Mouse (Mus musculus): ENCODE data around the gene Tacc2.

Gene Tacc2

DNA sequence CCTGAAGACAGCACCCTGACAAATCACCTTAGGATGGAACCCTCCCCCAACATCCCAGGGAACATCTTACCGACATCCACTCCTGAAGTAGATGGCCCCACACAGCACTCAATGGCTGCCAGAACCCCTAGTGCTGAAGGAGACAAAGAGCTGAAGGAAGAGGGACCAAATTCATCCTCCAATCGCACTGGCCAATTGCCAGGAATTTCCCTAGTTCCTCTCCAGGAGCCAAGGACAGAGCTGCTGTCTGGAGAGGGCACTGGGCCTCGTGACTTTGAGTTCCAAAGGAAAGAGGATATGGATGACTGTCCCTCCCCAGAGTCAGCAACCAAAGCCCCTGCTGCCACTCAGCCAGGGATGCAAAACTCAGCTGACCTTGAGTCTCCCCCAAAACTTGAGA lies 44.7 kb downstream of the Tacc2 start:
- DNase-seq = no peak

DNA sequence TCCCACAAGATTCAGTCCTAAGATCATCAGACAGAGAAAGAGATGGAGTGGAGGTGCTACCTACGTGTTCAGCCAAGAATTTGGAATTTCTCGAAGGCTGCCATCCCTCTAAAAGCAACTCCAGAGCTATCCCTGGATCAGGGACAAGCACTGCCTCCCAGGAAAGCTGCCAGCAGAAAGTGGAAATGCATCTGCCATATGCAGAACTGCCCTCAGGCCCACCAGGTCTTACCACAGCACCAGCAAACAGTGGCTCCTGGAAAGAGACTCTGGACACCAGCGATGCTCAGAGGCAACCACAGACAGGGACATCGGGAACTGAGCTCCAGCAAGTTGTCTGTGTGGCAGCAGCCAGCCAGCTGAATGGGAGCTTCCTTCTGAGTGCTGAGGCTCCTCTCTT lies 45.1 kb downstream of the Tacc2 start:
- no peak for DNase-seq

GRCm38 (mm10) chr7:130624299-130624698 lies 47.1 kb downstream of the Tacc2 start:
- no peak for DNase-seq

- no peak for DNase-seq
Measured at GRCm38 (mm10) chr7:130625361-130625760, 48.1 kb downstream of the Tacc2 start.

DNA sequence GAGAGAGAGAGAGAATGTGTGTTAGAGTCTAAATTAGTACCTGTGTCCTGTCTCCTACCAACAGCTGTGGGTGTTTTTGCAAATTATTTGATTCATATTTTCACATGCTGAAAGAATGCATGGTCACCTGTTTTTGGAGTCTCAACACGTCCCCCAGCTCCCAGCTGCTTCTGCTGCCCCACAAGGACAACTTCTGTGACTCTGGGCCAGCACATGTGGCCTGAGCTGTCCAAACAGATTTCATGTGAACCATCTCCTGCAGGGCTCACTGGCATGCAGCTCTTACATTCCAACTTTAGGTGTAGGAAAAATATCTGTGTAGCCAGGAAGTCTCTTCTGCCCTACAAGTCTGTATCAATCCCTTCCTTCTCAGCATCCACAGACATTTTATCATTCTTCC lies 51.4 kb downstream of the Tacc2 start:
- DNase-seq = no peak

GRCm38 (mm10) chr7:130629999-130630398 lies 52.8 kb downstream of the Tacc2 start:
- no peak for DNase-seq

- DNase-seq = no peak
Measured at GRCm38 (mm10) chr7:130630956-130631355, 53.7 kb downstream of the Tacc2 start.

DNA sequence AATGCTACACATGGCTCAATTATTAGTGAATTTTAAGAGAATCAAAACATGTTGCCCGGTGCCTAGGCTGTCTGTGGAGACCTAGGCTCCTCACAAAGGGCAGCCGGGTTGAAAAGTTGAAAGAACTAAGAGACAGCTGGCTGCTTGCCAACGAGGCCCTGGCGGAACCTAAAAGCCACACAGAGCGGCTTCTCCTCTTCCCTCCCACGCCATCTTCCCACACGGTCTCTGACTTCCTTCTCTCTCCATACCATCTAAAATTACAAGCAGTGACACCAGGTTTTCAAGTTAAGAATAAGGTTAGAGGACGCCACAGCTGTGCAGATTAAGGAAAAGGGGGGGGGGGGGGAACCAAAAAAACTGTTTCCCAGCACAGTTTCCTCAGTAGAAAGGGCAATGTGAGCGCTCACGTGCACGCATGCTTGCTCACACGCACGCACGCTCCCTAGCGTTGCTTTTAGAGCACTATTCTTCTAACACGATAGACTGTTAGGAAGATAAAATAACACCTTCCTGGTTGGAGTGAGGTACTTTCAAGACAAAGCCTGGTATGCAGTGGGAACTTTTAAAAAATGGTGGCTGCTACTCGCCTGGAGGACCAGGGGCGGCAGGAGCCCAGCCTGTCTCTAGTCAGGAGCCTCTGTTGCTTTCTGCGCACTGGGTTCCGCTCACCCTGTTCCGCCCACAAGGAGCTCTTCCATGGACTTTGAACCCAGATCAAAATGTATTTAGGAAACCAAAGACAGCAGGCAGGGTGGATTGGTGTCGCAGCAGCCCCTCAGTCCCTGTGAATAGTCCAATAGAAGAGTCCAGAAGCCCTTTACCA lies 54.5 kb downstream of the Tacc2 start:
- DNase-seq = peak; percentile 83

- DNase-seq = no peak
Measured at GRCm38 (mm10) chr7:130632379-130632732, 55.1 kb downstream of the Tacc2 start.

DNA sequence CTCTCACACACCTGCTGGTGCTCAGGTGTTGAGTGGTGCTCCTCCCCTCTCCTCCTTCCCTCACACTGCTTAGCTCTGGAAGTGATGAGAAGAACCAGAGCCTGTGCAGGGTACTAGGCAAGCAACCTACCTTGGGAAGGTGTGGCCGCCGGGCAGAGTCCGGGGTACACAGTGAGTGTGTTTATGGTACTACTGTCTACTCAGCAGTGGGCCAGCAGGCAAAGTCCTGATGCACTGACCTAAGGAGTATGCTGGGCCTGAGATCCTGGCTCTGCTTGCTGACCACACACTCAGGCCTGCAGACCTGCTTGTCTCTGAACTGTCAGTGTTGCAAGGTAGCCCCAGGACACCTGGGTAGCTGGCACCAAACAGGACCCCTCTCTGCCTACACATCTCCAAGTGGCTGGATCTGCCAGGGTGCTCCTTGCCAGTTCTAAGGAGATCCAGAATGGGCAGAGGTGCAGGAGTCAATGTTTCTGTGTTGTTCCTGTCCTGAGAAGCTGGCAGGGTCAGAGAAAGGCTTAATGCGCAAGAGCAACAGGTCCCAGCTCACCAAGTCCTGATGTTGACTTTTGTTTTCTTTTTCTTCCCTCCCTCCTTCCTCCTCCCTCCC lies 57.1 kb downstream of the Tacc2 start:
- DNase-seq = no peak

GRCm38 (mm10) chr7:130635212-130635611 lies 58.0 kb downstream of the Tacc2 start:
- DNase-seq = no peak

GRCm38 (mm10) chr7:130636274-130636673 lies 59.0 kb downstream of the Tacc2 start:
- DNase-seq = no peak

DNA sequence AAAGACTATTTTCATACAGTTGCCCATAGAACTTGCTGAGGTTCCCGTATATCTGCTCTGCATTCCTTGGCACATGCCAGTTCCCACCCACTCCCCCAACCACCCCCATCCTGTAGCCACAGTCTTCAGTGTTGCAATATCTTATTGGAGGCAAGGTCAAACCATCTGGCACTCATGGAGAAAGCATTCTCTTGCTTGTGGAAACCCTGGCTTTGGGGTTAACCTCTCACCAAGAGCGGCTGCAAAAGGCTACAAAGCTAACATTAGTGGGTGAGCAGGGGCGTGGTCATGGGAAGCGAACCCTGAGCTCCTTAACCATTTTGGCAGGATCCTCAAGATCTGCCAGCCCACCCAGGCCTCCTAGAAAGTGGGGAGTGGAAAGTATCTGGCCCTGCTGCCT lies 59.7 kb downstream of the Tacc2 start:
- no peak for DNase-seq

DNA sequence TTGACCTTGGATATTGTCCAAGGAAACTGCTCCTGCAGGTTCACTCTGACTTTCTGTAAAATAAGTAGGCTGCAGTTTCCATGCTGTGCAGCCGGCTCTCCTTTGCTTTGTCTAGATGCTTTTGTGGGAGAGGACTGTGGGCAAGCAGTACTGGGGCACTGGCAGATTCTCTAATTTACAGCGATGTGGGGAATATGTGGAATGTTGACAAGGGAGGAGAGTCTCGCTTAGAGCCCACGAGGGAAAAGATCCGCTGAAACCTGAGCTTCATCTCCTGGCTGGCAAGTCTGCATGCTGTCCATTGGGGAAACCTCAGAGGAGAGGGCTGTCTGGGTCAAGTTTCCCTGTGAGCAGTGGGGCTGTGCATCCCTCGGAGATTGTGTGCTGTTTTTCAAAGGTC lies 60.6 kb downstream of the Tacc2 start:
- no peak for DNase-seq

GRCm38 (mm10) chr7:130640681-130641080 lies 63.4 kb downstream of the Tacc2 start:
- no peak for DNase-seq

- peak; percentile 49 for DNase-seq
Measured at GRCm38 (mm10) chr7:130645332-130645993, 68.2 kb downstream of the Tacc2 start.

DNA sequence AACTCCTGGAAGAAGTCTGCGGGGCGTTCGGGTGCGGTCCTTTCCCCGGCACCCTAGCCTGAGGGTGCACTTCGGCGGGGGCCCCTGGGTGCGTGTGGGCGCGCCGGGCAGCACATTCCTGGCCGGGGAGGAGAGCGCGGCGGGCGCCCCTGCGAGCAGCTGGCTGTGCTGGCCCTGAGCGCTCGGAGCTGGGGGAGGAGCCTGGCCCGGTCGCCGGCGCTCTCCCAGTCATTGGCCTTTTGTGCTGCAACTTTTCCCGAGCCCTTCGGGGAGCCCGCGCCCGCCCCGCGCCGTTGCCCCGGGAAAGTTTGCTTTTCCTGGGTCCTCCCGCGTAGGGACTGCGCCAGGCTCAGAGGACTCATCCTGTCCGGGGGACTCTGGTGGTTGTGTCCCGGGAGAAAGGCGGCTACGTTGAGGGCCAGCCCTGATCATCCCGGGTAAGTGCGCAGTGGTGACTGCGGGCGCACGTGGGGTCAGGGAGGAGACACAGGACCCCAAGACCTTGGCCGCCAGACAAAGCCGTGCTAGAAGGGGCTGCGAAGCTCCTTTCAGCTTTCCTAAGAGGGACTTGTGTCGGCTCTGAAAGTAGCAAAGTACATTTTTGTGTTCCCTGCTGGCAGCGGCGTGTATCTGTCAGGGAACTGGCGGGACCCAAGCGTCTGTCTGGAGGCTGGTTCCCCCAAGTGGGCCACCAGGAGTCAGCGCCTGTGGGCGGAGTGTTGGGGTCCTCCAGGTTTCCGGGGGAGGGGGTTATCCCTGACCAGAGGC lies 68.9 kb downstream of the Tacc2 start:
- DNase-seq = peak; percentile 70

DNA sequence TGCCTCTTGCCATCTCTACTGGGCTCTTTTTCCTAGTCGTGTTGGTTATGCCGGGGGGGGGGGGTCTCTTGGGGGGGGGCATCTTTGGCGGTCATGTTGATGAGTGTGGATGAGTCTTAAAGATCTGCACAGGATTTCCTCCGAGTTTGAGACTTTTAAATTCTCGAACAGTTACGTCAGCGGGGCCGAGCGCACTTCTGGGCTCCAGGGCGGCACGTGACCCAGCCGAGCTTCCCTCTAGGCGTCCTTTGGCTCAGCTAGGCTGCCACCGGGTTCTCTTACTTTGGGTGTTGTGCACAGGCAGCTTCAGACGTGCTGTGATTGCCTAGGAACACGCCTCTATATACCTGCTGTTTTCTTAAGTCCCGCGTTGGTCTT lies 69.5 kb downstream of the Tacc2 start:
- DNase-seq = peak; percentile 71

DNA sequence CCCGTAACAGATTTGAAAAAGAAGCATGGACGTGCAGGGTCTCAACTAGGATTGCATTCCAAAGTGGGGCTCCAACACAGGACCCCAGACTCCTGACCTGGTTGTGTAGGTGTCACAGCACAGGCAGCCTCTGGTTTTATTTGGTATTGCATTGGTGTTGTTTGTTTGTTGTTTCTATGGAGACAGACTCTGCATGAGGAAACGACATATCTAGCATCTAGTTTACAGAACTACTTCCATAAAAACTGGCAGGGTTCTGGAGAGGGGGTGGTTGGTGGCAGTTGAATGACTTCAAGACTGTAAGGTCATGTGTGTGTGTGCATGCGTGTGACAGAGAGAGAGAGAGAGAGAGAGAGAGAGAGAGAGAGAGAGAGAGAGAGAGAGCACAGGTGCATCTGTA lies 70.8 kb downstream of the Tacc2 start:
- no peak for DNase-seq

GRCm38 (mm10) chr7:130649257-130649656 lies 72.0 kb downstream of the Tacc2 start:
- no peak for DNase-seq

GRCm38 (mm10) chr7:130650621-130651020 lies 73.4 kb downstream of the Tacc2 start:
- DNase-seq = no peak

GRCm38 (mm10) chr7:130653036-130653555 lies 75.9 kb downstream of the Tacc2 start:
- no peak for DNase-seq

- no peak for DNase-seq
Measured at GRCm38 (mm10) chr7:130654562-130654961, 77.3 kb downstream of the Tacc2 start.
